Mouse (Mus musculus) cerebellum, adult 11-12 months (tissue): ENCODE measurements around the gene Gemin7.

Experiments used
- DNase-seq: peaks from one replicate; pipeline ENCODE4 v3.0.0; 2022

The Gemin7 gene

DNA sequence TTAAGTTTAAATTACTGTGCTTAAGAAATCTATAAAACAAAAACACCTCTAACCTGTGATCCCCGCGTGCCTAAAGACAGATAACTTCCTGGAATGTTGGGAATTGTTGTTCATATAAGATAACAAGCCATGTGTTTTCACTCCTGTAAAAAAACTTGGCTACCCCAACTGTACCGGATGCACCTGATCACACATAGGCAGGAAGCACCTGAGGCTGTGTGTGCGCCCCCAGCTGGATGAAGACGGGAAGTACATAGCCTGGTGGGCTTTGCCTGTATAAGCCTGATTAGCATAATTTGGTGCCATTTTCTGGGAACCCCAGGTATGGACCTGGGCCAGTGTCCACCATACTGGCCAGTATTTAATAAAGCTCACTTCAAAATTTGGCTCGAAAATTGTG lies 33.8 kb downstream of the Gemin7 start:
- DNase-seq, result no peak

DNA sequence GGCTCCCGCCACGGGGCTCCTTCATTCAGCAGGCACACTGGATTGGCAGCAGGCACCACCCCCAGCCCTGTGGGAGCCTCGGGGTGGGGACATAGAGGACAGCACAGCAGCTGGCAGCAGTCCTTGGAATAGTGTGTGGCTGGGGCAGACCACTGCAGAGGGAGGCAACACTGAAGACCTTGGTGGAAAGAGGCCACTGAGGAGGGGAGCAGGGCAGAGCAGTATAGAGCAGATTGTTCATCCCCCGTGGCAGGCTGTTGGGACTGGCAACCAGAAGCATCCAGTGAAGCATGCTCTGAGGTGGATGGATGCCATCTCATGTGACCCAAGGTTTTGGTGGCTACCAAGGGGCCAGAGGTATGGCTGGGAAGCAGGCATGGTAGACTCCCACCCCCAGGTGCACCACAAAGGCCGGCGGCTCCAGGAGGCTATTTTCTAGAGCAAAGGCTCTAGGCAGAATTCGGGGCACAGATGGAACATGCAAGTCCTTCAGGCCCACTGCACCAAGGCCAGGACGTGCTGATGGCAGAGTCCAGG lies 35.2 kb downstream of the Gemin7 start:
- DNase-seq, result peak; percentile 82

DNA sequence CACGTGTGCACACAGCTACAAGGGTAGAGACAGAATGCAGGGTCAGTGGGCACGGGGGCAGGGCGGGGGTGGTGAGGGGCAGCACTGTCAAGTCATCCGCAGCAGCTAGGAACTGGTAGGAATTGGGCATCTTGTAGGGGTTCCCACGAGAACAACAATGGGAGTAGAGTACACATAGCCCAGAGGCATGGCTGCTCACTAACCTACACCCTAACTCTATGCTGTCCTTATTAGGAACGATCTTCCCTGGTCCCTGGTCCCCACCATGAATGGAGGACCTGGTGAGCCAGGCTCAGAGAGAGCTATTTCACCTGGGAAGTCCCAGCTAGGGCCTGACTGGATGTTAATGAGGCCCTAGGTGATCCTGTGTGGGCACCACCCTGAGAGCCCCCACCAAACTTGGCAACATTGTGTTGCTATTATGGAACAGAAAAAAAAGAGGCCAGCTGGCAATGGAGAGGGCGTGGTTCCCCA lies 35.7 kb downstream of the Gemin7 start:
- no peak for DNase-seq

DNA sequence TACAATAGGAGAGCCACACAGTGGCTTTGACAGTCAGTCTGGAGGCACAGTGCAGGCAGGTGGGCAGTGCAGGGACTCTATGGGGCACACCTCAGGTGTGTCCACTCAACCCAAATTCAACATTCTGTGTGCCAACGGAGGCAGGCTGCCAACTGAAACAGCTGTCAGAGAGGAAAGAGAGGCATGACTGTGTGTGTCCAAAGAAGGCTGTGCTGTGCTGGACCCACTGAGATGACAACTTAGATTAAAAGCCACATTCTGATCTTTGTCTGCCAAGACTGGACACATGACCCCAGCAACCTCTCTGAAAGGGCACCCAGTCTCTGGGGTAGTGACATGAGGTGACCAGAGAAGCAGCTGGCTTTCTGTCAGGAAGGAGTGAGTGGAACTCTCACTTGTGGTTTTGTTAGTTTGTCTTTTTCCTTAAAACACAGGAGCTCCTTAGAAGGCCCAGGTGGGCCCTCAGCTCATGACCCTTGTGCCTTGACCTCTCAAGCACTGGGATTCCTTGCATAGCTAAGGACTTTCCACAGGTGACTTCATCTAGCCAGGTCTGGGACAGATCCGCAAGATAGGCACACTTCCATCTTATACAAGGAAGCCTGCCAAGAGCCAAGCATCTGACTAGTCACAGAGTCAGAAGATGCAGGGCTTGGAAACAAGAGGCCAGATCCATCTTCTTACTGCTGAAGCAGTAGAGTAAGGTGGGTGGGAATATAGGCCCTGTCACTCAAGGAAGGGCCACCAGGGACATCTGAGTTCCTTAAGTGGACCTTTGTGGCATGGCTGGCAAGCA lies 36.4 kb downstream of the Gemin7 start:
- DNase-seq, result peak; percentile 59

DNA sequence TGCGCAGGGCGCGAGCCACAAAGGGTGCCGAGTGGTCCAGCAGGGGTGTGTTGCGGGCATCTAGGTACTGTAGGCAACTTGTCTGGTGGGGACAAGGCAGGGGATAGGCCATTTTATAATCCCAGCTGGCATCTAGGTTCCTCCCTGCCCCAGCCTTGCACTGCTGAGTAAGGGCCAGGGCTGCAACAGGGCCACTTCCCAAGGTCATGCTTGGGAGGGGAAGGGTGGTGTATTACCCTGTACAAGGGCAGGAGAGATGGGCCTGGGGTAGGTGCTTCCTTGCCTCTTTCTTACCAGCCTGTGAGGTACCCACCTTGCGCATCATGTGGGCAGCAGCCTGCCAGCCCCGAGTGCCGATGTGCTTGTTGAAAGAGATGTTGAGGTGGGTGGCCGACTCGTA lies 42.7 kb downstream of the Gemin7 start:
- DNase-seq, result no peak

DNA sequence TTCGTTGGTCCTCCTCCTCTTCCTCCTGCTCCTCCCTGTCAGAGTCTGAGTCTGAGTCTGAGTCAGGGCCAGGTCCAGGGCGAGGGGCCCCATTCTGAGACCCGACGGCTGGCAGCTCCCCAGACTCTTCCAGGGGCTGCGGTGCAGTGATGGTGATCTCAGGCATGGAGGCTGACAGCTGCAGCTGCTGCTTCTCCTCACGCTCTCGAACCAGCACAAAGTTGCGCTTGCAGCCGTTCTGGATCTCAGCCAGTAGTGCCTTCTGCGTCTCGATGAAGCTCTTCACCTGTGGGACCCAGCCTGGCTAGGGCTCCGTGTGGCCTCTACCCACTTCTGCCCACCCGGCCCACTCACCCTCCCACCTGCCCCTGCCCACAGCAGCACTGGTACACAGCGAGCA lies 45.2 kb downstream of the Gemin7 start:
- DNase-seq, result no peak

DNA sequence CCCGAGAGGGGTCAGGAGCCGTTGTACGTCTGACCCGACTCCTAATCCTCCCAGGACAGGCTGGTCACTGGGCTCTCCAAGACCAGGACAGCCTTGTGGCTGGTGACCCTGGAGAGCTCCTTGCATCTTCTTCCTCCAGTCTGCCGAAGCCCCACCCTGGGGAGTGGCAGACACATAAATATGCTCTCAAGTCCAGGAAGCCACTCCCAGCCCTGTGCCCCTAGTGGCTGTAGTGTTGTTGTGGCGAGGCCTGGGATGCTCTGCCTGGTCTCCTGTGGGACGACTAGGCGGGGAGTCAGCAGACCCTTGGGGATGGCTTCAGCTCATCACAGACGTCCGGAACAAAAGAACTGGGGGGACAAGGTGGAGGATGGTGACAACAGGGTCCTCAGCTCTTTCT lies 46.3 kb downstream of the Gemin7 start:
- no peak for DNase-seq

DNA sequence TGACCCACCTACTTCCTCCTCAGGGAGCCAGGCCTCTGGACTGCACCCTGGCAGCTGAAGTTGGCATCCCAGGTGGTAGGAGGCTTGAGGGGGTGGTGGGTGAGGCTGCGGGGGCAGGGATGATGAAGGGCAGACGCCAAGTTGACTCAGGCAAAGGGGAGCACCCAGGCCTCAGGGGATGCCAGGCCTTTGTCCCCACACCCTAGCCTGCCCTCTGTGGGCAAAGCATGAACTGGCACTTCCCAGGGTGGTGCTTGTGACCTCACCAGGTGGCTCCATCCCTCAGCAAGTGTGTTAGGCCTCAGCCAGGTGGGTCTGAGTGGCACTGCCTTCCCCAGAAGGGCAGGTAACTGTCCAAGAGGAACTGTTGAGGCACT lies 52.3 kb downstream of the Gemin7 start:
- no peak for DNase-seq

DNA sequence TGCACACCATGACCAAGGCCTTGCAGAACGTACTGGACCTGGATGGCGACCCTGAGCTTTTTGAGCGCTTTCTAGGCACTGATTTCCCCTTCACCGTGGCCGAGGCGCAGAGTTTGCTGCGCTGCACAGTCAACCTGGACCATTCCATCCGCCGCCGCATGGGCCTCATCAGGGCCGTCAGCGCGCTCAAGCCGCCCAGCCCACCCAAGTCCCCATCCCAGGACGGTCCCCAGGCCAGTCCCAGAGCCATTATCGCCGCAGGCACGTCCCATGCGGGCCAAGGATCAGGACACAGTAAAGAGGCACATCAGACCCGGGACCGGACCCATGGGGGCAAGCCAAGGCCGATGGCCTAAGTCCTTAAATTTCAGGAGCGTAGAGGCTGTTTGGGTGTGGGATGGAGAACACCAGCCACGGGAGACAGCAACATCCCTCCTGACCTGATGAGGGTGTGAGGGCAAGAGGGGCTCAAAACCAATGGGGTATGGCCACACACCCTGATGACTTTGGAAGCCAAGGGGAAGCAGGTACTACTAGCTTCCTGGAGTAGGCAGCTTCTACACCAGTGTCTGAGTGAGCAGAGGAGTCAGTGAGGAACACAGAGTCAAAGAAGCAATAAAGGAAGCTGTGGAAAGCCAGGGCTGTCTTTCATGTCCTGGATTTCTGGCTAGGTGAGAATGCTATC lies 52.8 kb downstream of the Gemin7 start:
- no peak for DNase-seq

DNA sequence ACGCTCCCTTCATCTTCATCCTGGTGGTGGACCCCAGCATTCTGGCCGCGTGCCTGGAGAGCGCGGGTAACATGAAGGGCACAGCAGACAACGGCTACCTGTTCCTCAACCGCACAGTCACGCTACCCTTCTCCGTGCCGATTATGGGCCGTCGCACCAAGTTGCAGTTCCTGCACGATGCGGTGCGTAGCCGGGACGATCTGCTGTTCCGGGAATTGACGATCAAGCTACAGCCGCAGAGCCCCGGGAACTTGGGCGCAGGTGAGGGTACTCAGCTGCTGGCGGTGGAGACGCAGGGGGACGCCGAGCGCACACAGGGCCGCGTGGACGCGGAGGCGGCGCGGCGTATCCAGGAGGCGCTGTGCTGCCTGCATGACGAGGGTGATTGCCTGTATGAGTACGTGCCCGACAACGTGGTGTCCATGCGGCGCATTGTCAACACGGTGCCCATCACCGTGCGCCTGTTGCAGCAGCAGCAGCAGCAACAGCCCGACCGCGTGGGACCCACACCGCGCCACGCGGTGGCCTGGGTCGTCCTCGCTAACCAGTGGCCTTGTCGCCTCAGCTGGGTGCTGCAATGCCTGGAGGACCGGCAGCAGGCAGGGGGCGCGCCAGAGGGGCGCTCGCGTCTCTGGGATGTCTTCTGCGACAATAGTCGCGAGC lies 53.5 kb downstream of the Gemin7 start:
- no peak for DNase-seq

DNA sequence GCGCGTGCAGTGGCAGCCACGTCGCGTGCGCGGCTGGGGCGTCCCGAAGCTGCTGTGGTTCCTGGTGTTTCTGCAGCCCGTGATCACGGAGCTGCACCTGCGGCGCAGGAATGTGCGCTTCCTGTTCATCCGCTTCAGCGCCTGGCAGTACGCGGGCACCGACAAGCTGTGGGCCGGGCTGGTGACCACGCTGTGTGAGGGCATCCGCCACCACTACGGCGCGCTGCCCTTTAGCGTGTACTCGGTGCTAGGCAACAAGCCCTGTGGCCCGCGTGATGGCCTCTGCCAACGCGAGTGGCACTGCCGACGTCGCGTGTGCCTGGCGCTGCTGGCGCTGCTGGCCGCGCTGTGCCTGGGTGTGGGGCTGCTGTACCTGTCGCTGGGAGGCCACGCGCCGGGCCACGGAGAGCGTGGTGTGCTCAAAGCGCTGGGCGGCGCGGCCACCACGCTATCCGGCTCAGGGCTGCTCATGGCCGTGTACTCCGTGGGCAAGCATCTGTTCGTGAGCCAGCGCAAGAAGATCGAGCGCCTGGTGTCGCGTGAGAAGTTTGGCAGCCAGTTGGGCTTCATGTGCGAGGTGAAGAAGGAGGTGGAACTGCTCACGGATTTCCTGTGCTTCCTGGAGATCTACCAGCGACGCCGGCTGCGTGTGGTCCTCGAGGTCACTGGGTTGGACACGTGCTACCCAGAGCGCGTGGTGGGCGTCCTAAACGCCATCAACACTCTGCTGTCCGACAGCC lies 54.2 kb downstream of the Gemin7 start:
- no peak for DNase-seq

DNA sequence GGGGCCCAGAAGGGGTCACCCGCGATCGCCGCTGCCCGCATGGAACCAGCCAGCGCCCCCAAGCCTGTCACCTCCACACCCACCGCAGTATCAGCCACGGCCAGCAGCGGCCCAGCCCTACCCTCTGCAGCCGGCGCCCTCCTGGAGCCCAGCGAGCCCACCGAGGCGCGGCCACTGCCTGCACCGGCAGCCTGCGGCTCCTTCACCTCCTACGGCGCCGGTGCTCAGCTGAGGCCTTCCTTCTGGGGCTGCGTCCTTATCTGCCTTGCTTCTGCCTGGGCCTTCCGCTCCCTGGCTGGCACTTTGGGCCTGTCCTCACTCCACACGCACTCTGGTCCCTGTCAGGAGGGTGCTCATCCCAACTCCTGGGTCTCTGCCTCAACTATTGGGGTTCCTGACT lies 57.4 kb downstream of the Gemin7 start:
- DNase-seq, result no peak

DNA sequence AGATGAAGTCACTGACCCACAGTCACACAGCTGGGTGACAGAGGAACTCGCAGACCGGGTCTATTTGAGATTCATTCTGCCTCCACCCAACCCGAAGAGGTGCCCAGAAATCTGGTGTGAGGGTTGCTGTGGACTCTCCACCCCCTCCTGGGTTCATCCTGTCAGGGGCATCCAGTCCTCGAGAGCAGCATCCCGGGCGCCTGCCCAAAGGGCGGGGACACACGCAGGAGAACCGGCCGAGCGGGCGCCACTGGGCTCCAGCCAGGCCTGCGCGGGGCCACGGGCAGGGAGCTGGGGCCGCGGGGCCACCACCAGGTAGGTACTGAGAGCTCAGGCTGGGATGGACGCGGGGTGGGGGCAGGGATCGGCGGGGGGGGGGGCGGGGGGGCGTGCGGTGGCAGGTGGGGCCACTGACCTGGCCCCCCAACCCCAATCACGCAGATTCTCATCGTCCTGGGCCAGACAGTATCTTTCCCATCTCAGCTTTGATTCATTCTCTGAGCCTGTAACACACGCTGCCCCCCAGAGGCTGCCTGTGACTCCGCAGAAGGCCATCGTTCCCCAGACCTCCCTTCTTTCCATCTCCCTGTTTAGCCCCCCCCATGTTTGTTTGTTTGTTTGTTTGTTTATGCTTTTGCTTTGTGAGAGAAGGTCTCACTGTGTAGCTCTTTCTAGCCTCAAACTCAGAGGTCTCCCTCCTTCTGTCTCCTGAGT lies 59.6 kb downstream of the Gemin7 start, which contains the start of gene Nkpd1:
Nkpd1 (plus strand) TSS at position 187 of the 714 bp plus-strand sequence.
- DNase-seq, result peak; percentile 61
